Mouse (Mus musculus) liver, embryonic 15.5 days (tissue): ENCODE results near the gene 6330403K07Rik. TPM values are rescaled to one million over a fixed set of nuclear protein-coding genes. Genes with fewer than 3 reads are reported as not detected.
A peak's percentile ranks its signal among the peaks of the same experiment; 100 is the strongest.

Experiments
- ATAC-seq: fragments of 200-750 bp; cut with Nextera tagmentation; 2 replicates; pipeline ENCODE4 v1.8.0; 2017; ENCODE audit warnings: moderate number of reproducible peaks, mild to moderate bottlenecking, moderate library complexity; ENCODE audit not compliant: insufficient read depth
- H3K27ac ChIP-seq: fragments of 300-500 bp; sonication (generic); replicated peaks from 2 replicates; pipeline ENCODE4 v1.5.1; 2015; ENCODE audit warnings: mild to moderate bottlenecking, inconsistent platforms
- H3K27me3 ChIP-seq: fragments of 300-500 bp; sonication (generic); 2 replicates; pipeline ENCODE4 v1.6.1; 2015; ENCODE audit warnings: mild to moderate bottlenecking, inconsistent platforms
- H3K36me3 ChIP-seq: fragments of 300-500 bp; sonication (generic); replicated peaks from 2 replicates; pipeline ENCODE4 v1.6.1; 2015; ENCODE audit warnings: moderate library complexity, mild to moderate bottlenecking, inconsistent platforms
- H3K4me1 ChIP-seq: fragments of 300-500 bp; sonication (generic); replicated peaks from 2 replicates; pipeline ENCODE4 v1.6.1; 2015; ENCODE audit warnings: inconsistent platforms
- H3K4me2 ChIP-seq: fragments of 300-500 bp; sonication (generic); 2 replicates; pipeline ENCODE4 v1.6.1; 2015; ENCODE audit warnings: moderate library complexity, mild to moderate bottlenecking, inconsistent platforms
- H3K4me3 ChIP-seq: fragments of 300-500 bp; sonication (generic); replicated peaks from 2 replicates; pipeline ENCODE4 v1.5.1; 2015; ENCODE audit warnings: mild to moderate bottlenecking, inconsistent platforms
- H3K9ac ChIP-seq: fragments of 300-500 bp; sonication (generic); 2 replicates; pipeline ENCODE4 v1.6.1; 2015; ENCODE audit warnings: moderate library complexity, mild to moderate bottlenecking, inconsistent platforms
- H3K9me3 ChIP-seq: fragments of 300-500 bp; sonication (generic); replicated peaks from 2 replicates; pipeline ENCODE4 v1.6.1; 2016; ENCODE audit warnings: inconsistent platforms
- WGBS: fragments of 180-500 bp; shearing (Covaris S2); methylation state at CpG from one replicate; pipeline ENCODE4 v1.1.7; 2015; ENCODE audit warnings: mixed read lengths; ENCODE audit not compliant: insufficient replicate concordance; 5-methylcytosine and 5-hydroxymethylcytosine counted together
- polyA plus RNA-seq: library from polyadenylated mRNA; unstranded; fragments of >200 nt; fragmentation: Nextera tagmentation; extraction: Ambion mirVana; gene quantifications from 2 replicates; pipeline ENCODE4 v1.2.1, GENCODE M21; 2015

The 6330403K07Rik gene
- 2.1 and 2.5 TPM in 2 replicates for polyA plus RNA-seq

DNA sequence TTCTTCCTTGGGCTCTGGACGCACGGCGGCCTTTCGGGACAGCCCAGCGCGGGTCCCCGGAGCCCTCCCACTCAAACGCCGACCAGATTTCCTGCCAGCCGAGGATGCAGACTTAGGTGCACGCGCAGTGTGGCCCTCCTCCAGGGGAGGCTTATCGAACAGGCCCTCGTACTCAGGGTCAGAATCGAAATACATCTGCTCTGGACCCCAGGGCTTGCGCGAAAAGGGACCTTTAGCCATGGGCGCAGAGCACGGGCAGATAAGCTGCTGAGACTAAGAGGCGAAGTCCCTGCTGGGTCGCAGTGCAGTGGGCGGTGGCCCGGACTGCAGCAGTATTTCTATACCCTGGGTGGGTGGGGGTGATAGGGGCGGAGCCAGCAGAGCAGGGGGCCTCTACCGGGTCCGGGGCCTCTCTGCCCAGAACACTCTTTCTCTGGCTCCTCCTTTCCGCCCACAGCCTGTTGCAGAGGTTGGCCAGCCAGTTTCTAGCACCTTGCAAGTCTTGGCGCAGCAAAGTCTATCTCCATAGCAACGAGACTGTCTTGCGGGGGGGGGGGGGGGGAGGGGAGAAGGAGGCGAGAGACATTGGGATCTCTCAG, at the start of gene 6330403K07Rik:
6330403K07Rik (minus strand) TSS at position 351 of the 599 bp plus-strand sequence.
- 1% methylated on average over 31 of the region's 31 CpGs for WGBS
- Histone ChIP-seq H3K9me3 (no peaks in the 10 kb centered on the region), H3K36me3 (peaks cover 2% of the 10 kb centered on the region), H3K4me2 (peak within 1 kb of the TSS; percentile 42), H3K4me3 (peak within 1 kb of the TSS; percentile 26), H3K9ac (no peak within 1 kb of the TSS), H3K4me1 (peaks cover 8% of the 10 kb centered on the region; the same call in 1 of the 2 replicates), H3K27ac (no peak within 1 kb of the TSS), H3K27me3 (peaks cover 33% of the 10 kb centered on the region)
- 0 out of 2 replicates have a peak, but pooled peaks have one; percentile 31 for ATAC-seq

GRCm38 (mm10) chr11:71076342-71076741, 43.0 kb upstream of the 6330403K07Rik start:
- 44% methylated on average over 1 of the region's 1 CpGs for WGBS
- ATAC-seq, result no peak
- no peak overlapping the region for H3K9ac ChIP-seq

GRCm38 (mm10) chr11:71052554-71052953, 19.2 kb upstream of the 6330403K07Rik start:
- 7% methylated on average over 1 of the region's 1 CpGs for WGBS

More at GRCm38 (mm10) chr11:71076342-71076741, 43.0 kb upstream of the 6330403K07Rik start:
- H3K4me1 ChIP-seq, result no peaks in the 10 kb centered on the region
- no peak overlapping the region for H3K27ac ChIP-seq
- no peaks in the 10 kb centered on the region for H3K36me3 ChIP-seq
- H3K27me3 ChIP-seq, result no peaks in the 10 kb centered on the region
- no peak overlapping the region for H3K4me3 ChIP-seq
- H3K4me2 ChIP-seq, result no peak overlapping the region
- no peaks in the 10 kb centered on the region for H3K9me3 ChIP-seq

GRCm38 (mm10) chr11:71039526-71040298, 6.4 kb upstream of the 6330403K07Rik start:
- Histone ChIP-seq H3K4me3 (no peak overlapping the region), H3K9me3 (no peaks in the 10 kb centered on the region), H3K27me3 (no peaks in the 10 kb centered on the region; the same call in 1 of the 2 replicates), H3K9ac (no peak overlapping the region), H3K4me1 (no peaks in the 10 kb centered on the region), H3K36me3 (no peaks in the 10 kb centered on the region), H3K4me2 (no peak overlapping the region), H3K27ac (no peak overlapping the region)
- WGBS, result 90% methylated on average over 5 of the region's 5 CpGs
- no peak for ATAC-seq

More at GRCm38 (mm10) chr11:71052554-71052953, 19.2 kb upstream of the 6330403K07Rik start:
- no peak overlapping the region for H3K4me2 ChIP-seq
- no peaks in the 10 kb centered on the region for H3K27me3 ChIP-seq
- H3K4me1 ChIP-seq, result no peaks in the 10 kb centered on the region
- no peaks in the 10 kb centered on the region for H3K36me3 ChIP-seq
- no peak overlapping the region for H3K4me3 ChIP-seq
- no peak overlapping the region for H3K9ac ChIP-seq
- H3K9me3 ChIP-seq, result no peaks in the 10 kb centered on the region
- no peak for ATAC-seq
- no peak overlapping the region for H3K27ac ChIP-seq

DNA sequence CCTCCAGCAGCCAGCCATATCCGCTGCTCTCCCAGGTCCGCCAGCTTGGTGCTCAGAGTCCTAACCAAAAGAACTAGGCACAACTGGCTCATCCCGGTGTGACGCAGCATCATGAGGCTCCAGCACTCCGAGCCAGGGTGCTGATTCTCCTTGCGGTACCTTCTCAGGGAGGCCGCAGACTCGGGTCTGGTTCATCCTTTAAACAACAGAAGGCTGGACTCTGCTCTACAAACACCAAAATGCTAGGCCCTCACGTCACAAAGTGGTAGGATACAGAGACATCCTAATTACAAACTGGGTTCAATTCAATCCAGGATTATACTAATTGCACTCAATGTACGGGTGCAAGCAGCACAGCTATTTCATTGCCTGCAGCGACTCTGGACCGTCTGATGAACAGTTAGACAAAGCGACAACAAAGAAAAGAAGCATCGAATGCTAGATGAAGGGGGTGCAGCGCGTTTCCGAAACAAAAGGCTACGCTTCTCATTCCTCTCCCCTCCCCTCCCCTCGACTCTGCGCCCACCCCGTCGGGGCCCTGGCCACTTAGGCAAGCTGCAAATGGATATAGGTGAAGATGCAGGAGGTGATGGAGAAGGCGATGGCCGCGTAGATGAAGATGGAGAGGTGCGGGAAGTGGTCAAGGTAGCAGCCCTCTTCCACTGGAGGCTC, 686 bp downstream of the 6330403K07Rik start:
- ATAC-seq, result no peak
- Histone ChIP-seq H3K9me3 (no peaks in the 10 kb centered on the region), H3K9ac (no peak overlapping the region), H3K27me3 (peaks cover 33% of the 10 kb centered on the region), H3K36me3 (peaks cover 8% of the 10 kb centered on the region), H3K4me2 (peak overlapping the region; percentile 42), H3K4me1 (peaks cover 8% of the 10 kb centered on the region; the same call in 1 of the 2 replicates), H3K27ac (no peak overlapping the region), H3K4me3 (peak overlapping the region; percentile 26)
- WGBS, result 24% methylated on average over 26 of the region's 26 CpGs

- Histone ChIP-seq H3K27me3 (peaks cover 33% of the 10 kb centered on the region), H3K9ac (no peak overlapping the region), H3K9me3 (no peaks in the 10 kb centered on the region), H3K4me2 (no peak overlapping the region), H3K36me3 (peaks cover 14% of the 10 kb centered on the region), H3K4me1 (peaks cover 8% of the 10 kb centered on the region; the same call in 1 of the 2 replicates), H3K4me3 (no peak overlapping the region), H3K27ac (no peak overlapping the region)
- ATAC-seq, result no peak
- WGBS, result 61% methylated on average over 7 of the region's 7 CpGs
Observed at GRCm38 (mm10) chr11:71032070-71032469, 1.2 kb downstream of the 6330403K07Rik start.

DNA sequence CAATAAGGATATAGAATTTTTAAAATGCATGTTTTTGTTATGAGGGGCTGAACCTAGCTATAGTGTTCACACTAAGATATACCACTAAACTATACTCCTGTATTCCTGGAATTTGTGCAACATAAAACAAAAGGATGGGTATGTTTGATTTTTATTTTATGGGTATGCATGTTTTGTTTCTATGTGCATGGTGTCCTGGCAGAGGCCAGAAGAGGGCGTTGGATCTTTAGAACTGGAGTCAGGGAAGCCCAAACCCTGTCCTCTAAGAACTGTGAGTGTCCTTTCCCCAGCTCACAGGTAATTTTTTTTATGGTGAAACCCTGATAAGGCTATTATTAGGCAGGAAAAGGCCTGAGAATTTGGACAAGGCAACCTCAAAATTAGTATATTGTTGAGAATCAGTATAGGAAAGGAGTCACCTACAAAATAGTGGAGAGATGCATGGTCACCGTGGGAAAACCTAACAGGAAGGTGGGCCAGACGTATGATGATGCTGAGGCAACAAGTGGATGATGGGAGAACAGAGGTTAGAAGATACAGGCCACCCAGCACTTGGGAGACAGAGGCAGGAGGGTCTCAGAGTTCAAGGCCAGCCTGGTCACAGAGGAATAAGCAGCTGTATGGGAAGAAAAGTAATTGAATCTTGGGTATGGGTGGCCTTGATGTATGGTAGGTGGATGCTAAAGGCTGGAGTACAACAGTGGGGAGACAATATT, 3.8 kb downstream of the 6330403K07Rik start:
- no peaks in the 10 kb centered on the region for H3K9me3 ChIP-seq
- no peak overlapping the region for H3K4me2 ChIP-seq
- no peak overlapping the region for H3K9ac ChIP-seq
- no peak overlapping the region for H3K27ac ChIP-seq
- ATAC-seq, result no peak
- H3K27me3 ChIP-seq, result peaks cover 33% of the 10 kb centered on the region
- H3K4me1 ChIP-seq, result peaks cover 8% of the 10 kb centered on the region; the same call in 1 of the 2 replicates
- 65% methylated on average over 3 of the region's 3 CpGs for WGBS
- H3K4me3 ChIP-seq, result no peak overlapping the region
- peaks cover 39% of the 10 kb centered on the region for H3K36me3 ChIP-seq

DNA sequence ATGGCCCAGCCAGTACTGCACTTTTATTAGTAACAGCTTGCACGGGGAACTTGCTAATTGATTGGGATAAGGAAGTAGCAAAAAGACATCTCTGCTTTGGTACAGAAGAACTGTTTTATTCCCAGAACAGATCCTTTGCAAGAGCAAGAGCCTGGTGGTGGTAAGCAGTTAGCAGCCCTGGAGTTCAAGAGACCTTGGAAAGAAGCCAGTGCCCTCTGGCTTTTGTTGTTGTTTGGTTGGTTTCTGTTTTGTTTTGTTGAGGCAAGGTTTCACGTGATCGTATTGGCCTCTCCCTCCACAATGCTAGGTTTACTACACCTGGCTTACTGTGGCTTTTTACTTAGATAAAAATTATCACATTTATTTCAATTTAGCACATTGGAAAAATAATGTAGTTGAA, 5.0 kb downstream of the 6330403K07Rik start:
- Histone ChIP-seq H3K9ac (no peak overlapping the region), H3K27me3 (peaks cover 20% of the 10 kb centered on the region), H3K4me2 (no peak overlapping the region), H3K27ac (no peak overlapping the region), H3K36me3 (peaks cover 48% of the 10 kb centered on the region), H3K9me3 (no peaks in the 10 kb centered on the region), H3K4me3 (no peak overlapping the region), H3K4me1 (peaks cover 6% of the 10 kb centered on the region; the same call in 1 of the 2 replicates)
- no peak for ATAC-seq
- 75% methylated on average over 3 of the region's 3 CpGs for WGBS

DNA sequence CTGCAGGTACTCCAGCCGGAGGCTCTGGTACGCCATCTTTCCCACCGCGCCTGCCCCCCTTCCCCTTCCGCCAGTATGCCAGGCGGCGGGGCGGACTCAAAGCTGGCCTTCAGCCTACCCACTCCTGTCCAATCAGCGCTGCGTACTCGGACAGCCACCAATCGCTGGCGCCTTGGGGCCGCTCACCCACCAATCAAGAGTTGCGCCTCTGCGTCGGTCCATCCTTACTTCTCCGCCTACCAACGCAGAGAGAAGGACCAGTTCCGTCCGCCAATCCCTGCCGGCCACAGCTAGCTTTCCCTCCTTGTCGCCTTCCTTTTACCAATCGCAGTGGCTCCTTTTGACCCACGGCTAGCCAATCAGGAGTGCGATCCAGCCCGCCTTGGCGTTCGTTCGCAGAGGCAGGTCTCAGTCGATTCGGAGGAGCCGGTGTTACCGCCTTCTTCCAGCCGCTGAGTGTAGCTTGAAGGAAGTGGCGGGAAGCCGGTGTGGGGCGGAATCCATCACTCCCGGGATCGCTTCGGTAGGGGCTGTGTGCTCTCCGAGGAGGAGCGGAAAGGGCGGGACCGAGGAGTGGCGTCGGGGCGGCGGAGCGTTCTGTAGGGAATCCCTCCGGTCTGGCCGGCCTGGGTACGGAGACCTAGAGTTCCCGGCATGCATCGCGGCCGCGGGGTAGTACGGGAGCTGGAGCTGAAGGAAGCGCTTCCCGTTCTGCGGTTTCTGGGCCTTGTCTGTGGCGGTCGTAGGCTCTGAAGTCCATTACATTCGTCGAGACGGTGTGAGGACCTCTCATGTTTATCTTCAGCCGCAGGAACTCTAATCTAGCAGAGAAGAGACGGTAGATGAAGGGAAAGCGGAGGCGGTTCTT, 13.9 kb downstream of the 6330403K07Rik start, which contains the start of the genes Mis12 and Derl2:
Mis12 (plus strand) TSS at position 411 of the 868 bp plus-strand sequence.
Derl2 (minus strand) TSS at position 641 of the 868 bp plus-strand sequence.
- Histone ChIP-seq H3K27me3 (no peaks in the 10 kb centered on the region), H3K4me2 (peak within 1 kb of the TSS; percentile 82), H3K9me3 (no peaks in the 10 kb centered on the region), H3K4me1 (peaks cover 43% of the 10 kb centered on the region), H3K4me3 (peak within 1 kb of the TSS; percentile 93), H3K36me3 (peaks cover 32% of the 10 kb centered on the region), H3K9ac (peak within 1 kb of the TSS; percentile 88), H3K27ac (peak within 1 kb of the TSS; percentile 95)
- peak; percentile 98 for ATAC-seq
- WGBS, result 0% methylated on average over 71 of the region's 71 CpGs
